Mouse (Mus musculus): ENCODE data around the gene Adgrd1. TPM values are rescaled to one million over a fixed set of nuclear protein-coding genes. Genes with fewer than 3 reads are reported as not detected.

Adgrd1 gene
- polyA plus RNA-seq, 1 experiment from 2014 or later, result 0.07 TPM

- ATAC-seq (ENCODE audit: low FRiP score) (peak; percentile 48; the same call in 1 of the 2 replicates), DNase-seq (ENCODE audit: low spot score, missing footprints) (peak; percentile 91)
- Histone ChIP-seq H3K4me3 (ENCODE audit: low read depth, low read length) (no peak overlapping the region), H3K9me3 (ENCODE audit: control insufficient read depth, low read length) (no peaks in the 10 kb centered on the region), H3K36me3 (ENCODE audit: control insufficient read depth, insufficient read depth, low read length) (no peaks in the 10 kb centered on the region), H3K27me3 (ENCODE audit: control insufficient read depth, insufficient read depth, low read length) (no peaks in the 10 kb centered on the region), H3K27ac (ENCODE audit: low read depth, low read length) (no peak overlapping the region), H3K4me2 (peak overlapping the region; percentile 23; the same call in 1 of the 2 replicates), H3K9ac (ENCODE audit: low read length) (no peak overlapping the region), H3K4me1 (ENCODE audit: control insufficient read depth, insufficient read depth, low read length) (peaks cover 8% of the 10 kb centered on the region)
- 16% methylated on average over 22 of the region's 22 CpGs for WGBS
Observed at GRCm38 (mm10) chr5:129217481-129218221, 121.1 kb downstream of the Adgrd1 start.

- no peak overlapping the region; the same call in 1 of the 2 replicates for H3K9ac ChIP-seq (ENCODE audit: low read length)
- H3K4me1 ChIP-seq (ENCODE audit: control insufficient read depth, insufficient read depth, low read length), result peaks cover 8% of the 10 kb centered on the region
- no peaks in the 10 kb centered on the region for H3K36me3 ChIP-seq (ENCODE audit: control insufficient read depth, insufficient read depth, low read length)
- peak overlapping the region; percentile 21 for H3K4me2 ChIP-seq
- no peaks in the 10 kb centered on the region for H3K27me3 ChIP-seq (ENCODE audit: control insufficient read depth, insufficient read depth, low read length)
- 15% methylated on average over 1 of the region's 3 CpGs for WGBS
- DNase-seq (ENCODE audit: low spot score, missing footprints), result no peak
- H3K4me3 ChIP-seq (ENCODE audit: low read depth, low read length), result no peak overlapping the region
- peak; percentile 30 for ATAC-seq (ENCODE audit: low FRiP score)
- no peaks in the 10 kb centered on the region for H3K9me3 ChIP-seq (ENCODE audit: control insufficient read depth, low read length)
- peak overlapping the region; percentile 48; the same call in 1 of the 2 replicates for H3K27ac ChIP-seq (ENCODE audit: low read depth, low read length)
Observed at GRCm38 (mm10) chr5:129218222-129218505, 121.6 kb downstream of the Adgrd1 start.

- Histone ChIP-seq H3K9me3 (ENCODE audit: control insufficient read depth, low read length) (no peaks in the 10 kb centered on the region), H3K36me3 (ENCODE audit: control insufficient read depth, insufficient read depth, low read length) (no peaks in the 10 kb centered on the region), H3K27ac (ENCODE audit: low read depth, low read length) (peak overlapping the region; percentile 48; the same call in 1 of the 2 replicates), H3K4me3 (ENCODE audit: low read depth, low read length) (no peak overlapping the region), H3K9ac (ENCODE audit: low read length) (peak overlapping the region; percentile 17; the same call in 1 of the 2 replicates), H3K4me2 (peak overlapping the region; percentile 21), H3K4me1 (ENCODE audit: control insufficient read depth, insufficient read depth, low read length) (peaks cover 8% of the 10 kb centered on the region), H3K27me3 (ENCODE audit: control insufficient read depth, insufficient read depth, low read length) (no peaks in the 10 kb centered on the region)
- WGBS, result 10% methylated on average over 8 of the region's 8 CpGs
- DNase-seq (ENCODE audit: low spot score, missing footprints) (peak; percentile 91), ATAC-seq (ENCODE audit: low FRiP score) (peak; percentile 66)
Observed at GRCm38 (mm10) chr5:129218537-129218981, 122.0 kb downstream of the Adgrd1 start.

- Histone ChIP-seq H3K36me3 (ENCODE audit: control insufficient read depth, insufficient read depth, low read length) (no peaks in the 10 kb centered on the region), H3K9ac (ENCODE audit: low read length) (no peak overlapping the region), H3K9me3 (ENCODE audit: control insufficient read depth, low read length) (no peaks in the 10 kb centered on the region), H3K27ac (ENCODE audit: low read depth, low read length) (no peak overlapping the region; the same call in 1 of the 2 replicates), H3K4me3 (ENCODE audit: low read depth, low read length) (no peak overlapping the region), H3K4me2 (no peak overlapping the region), H3K4me1 (ENCODE audit: control insufficient read depth, insufficient read depth, low read length) (peaks cover 8% of the 10 kb centered on the region), H3K27me3 (ENCODE audit: control insufficient read depth, insufficient read depth, low read length) (no peaks in the 10 kb centered on the region)
- ATAC-seq (ENCODE audit: low FRiP score) (no peak), DNase-seq (ENCODE audit: low spot score, missing footprints) (no peak)
- WGBS, result 89% methylated on average over 5 of the region's 5 CpGs
Observed at GRCm38 (mm10) chr5:129219178-129219760, 122.7 kb downstream of the Adgrd1 start.

- Histone ChIP-seq H3K4me3 (ENCODE audit: low read depth, low read length) (no peak overlapping the region), H3K27ac (ENCODE audit: low read depth, low read length) (no peak overlapping the region), H3K4me1 (ENCODE audit: control insufficient read depth, insufficient read depth, low read length) (no peaks in the 10 kb centered on the region), H3K27me3 (ENCODE audit: control insufficient read depth, insufficient read depth, low read length) (no peaks in the 10 kb centered on the region), H3K36me3 (ENCODE audit: control insufficient read depth, insufficient read depth, low read length) (no peaks in the 10 kb centered on the region), H3K4me2 (no peak overlapping the region), H3K9me3 (ENCODE audit: control insufficient read depth, low read length) (no peaks in the 10 kb centered on the region), H3K9ac (ENCODE audit: low read length) (no peak overlapping the region)
- no peak for DNase-seq (ENCODE audit: low spot score, missing footprints)
- 74% methylated on average over 33 of the region's 33 CpGs for WGBS
- ATAC-seq (ENCODE audit: low FRiP score), result 0 out of 2 replicates have a peak, but pooled peaks have one; percentile 44
Observed at GRCm38 (mm10) chr5:129225810-129226450, 129.4 kb downstream of the Adgrd1 start.

GRCm38 (mm10) chr5:129228171-129228570, 131.6 kb downstream of the Adgrd1 start:
- WGBS, result 90% methylated on average over 2 of the region's 2 CpGs
- Histone ChIP-seq H3K4me2 (no peak overlapping the region), H3K27ac (ENCODE audit: low read depth, low read length) (no peak overlapping the region)

GRCm38 (mm10) chr5:129233301-129233700, 136.8 kb downstream of the Adgrd1 start:
- WGBS, result 90% methylated on average over 4 of the region's 4 CpGs
- no peak overlapping the region for H3K4me2 ChIP-seq
- H3K27ac ChIP-seq (ENCODE audit: low read depth, low read length), result no peak overlapping the region
- H3K4me3 ChIP-seq (ENCODE audit: low read depth, low read length), result no peak overlapping the region
- no peak for ATAC-seq (ENCODE audit: low FRiP score)
- H3K36me3 ChIP-seq (ENCODE audit: control insufficient read depth, insufficient read depth, low read length), result no peaks in the 10 kb centered on the region
- no peak for DNase-seq (ENCODE audit: low spot score, missing footprints)
- no peaks in the 10 kb centered on the region for H3K9me3 ChIP-seq (ENCODE audit: control insufficient read depth, low read length)
- no peaks in the 10 kb centered on the region for H3K4me1 ChIP-seq (ENCODE audit: control insufficient read depth, insufficient read depth, low read length)
- H3K27me3 ChIP-seq (ENCODE audit: control insufficient read depth, insufficient read depth, low read length), result no peaks in the 10 kb centered on the region
- H3K9ac ChIP-seq (ENCODE audit: low read length), result no peak overlapping the region

More at GRCm38 (mm10) chr5:129228171-129228570, 131.6 kb downstream of the Adgrd1 start:
- Histone ChIP-seq H3K9ac (ENCODE audit: low read length) (no peak overlapping the region), H3K9me3 (ENCODE audit: control insufficient read depth, low read length) (no peaks in the 10 kb centered on the region), H3K27me3 (ENCODE audit: control insufficient read depth, insufficient read depth, low read length) (no peaks in the 10 kb centered on the region), H3K36me3 (ENCODE audit: control insufficient read depth, insufficient read depth, low read length) (no peaks in the 10 kb centered on the region), H3K4me3 (ENCODE audit: low read depth, low read length) (no peak overlapping the region), H3K4me1 (ENCODE audit: control insufficient read depth, insufficient read depth, low read length) (no peaks in the 10 kb centered on the region)
- DNase-seq (ENCODE audit: low spot score, missing footprints) (no peak), ATAC-seq (ENCODE audit: low FRiP score) (no peak)

- DNase-seq (ENCODE audit: low spot score, missing footprints) (no peak), ATAC-seq (ENCODE audit: low FRiP score) (no peak)
- no peaks in the 10 kb centered on the region for H3K9me3 ChIP-seq (ENCODE audit: control insufficient read depth, low read length)
- H3K9ac ChIP-seq (ENCODE audit: low read length), result no peak overlapping the region
- H3K27ac ChIP-seq (ENCODE audit: low read depth, low read length), result no peak overlapping the region
- no peak overlapping the region for H3K4me3 ChIP-seq (ENCODE audit: low read depth, low read length)
- H3K27me3 ChIP-seq (ENCODE audit: control insufficient read depth, insufficient read depth, low read length), result no peaks in the 10 kb centered on the region
- H3K36me3 ChIP-seq (ENCODE audit: control insufficient read depth, insufficient read depth, low read length), result no peaks in the 10 kb centered on the region
- WGBS, result 83% methylated on average over 7 of the region's 7 CpGs
- no peaks in the 10 kb centered on the region for H3K4me1 ChIP-seq (ENCODE audit: control insufficient read depth, insufficient read depth, low read length)
- H3K4me2 ChIP-seq, result no peak overlapping the region
Observed at GRCm38 (mm10) chr5:129233881-129234432, 137.4 kb downstream of the Adgrd1 start.

- ATAC-seq (ENCODE audit: low FRiP score), result no peak
- no peak for DNase-seq (ENCODE audit: low spot score, missing footprints)
- Histone ChIP-seq H3K36me3 (ENCODE audit: control insufficient read depth, insufficient read depth, low read length) (no peaks in the 10 kb centered on the region), H3K9me3 (ENCODE audit: control insufficient read depth, low read length) (no peaks in the 10 kb centered on the region), H3K27ac (ENCODE audit: low read depth, low read length) (no peak overlapping the region), H3K4me3 (ENCODE audit: low read depth, low read length) (no peak overlapping the region), H3K4me1 (ENCODE audit: control insufficient read depth, insufficient read depth, low read length) (no peaks in the 10 kb centered on the region), H3K27me3 (ENCODE audit: control insufficient read depth, insufficient read depth, low read length) (no peaks in the 10 kb centered on the region), H3K4me2 (no peak overlapping the region), H3K9ac (ENCODE audit: low read length) (no peak overlapping the region)
- WGBS, result 84% methylated on average over 11 of the region's 11 CpGs
Observed at GRCm38 (mm10) chr5:129236366-129236765, 139.8 kb downstream of the Adgrd1 start.
